Mouse (Mus musculus) hindbrain, embryonic 16.5 days (tissue): Measurements from ENCODE around the gene Itga10. TPM values are rescaled to one million over a fixed set of nuclear protein-coding genes. Genes with fewer than 3 reads are reported as not detected.

Experiments
- ATAC-seq: fragments of 200-750 bp; cut with Nextera tagmentation; 2 replicates; pipeline ENCODE4 v1.8.0; 2017; ENCODE audit warnings: moderate TSS enrichment, moderate library complexity
- H3K27ac ChIP-seq: fragments of 300-500 bp; sonication (generic); 2 replicates; pipeline ENCODE4 v1.5.1; 2014; ENCODE audit warnings: low read depth, mild to moderate bottlenecking, control low read depth, low read length, moderate library complexity
- H3K27me3 ChIP-seq: fragments of 300-500 bp; sonication (generic); replicated peaks from 2 replicates; pipeline ENCODE4 v1.6.1; 2014; ENCODE audit warnings: low read length; ENCODE audit not compliant: control insufficient read depth, insufficient read depth
- H3K36me3 ChIP-seq: fragments of 300-500 bp; sonication (generic); 2 replicates; pipeline ENCODE4 v1.6.1; 2014; ENCODE audit warnings: mild to moderate bottlenecking, low read length, moderate library complexity, mixed read lengths; ENCODE audit not compliant: control insufficient read depth, insufficient read depth
- H3K4me1 ChIP-seq: fragments of 300-500 bp; sonication (generic); 2 replicates; pipeline ENCODE4 v1.6.1; 2014; ENCODE audit warnings: low read depth, low read length; ENCODE audit not compliant: control insufficient read depth, insufficient read depth
- H3K4me2 ChIP-seq: fragments of 300-500 bp; sonication (generic); 2 replicates; pipeline ENCODE4 v1.6.1; 2014; ENCODE audit warnings: mild to moderate bottlenecking, low read length, control low read depth, moderate library complexity
- H3K4me3 ChIP-seq: fragments of 300-500 bp; sonication (generic); 2 replicates; pipeline ENCODE4 v1.5.1; 2014; ENCODE audit warnings: mild to moderate bottlenecking, low read length, control low read depth, moderate library complexity
- H3K9ac ChIP-seq: fragments of 300-500 bp; sonication (generic); 2 replicates; pipeline ENCODE4 v1.6.1; 2014; ENCODE audit warnings: low read depth, mild to moderate bottlenecking, control low read depth, low read length, moderate library complexity
- H3K9me3 ChIP-seq: fragments of 300-500 bp; sonication (generic); 2 replicates; pipeline ENCODE4 v1.6.1; 2014; ENCODE audit warnings: mild to moderate bottlenecking, low read length, moderate library complexity; ENCODE audit not compliant: control insufficient read depth
- WGBS: fragments of 180-500 bp; shearing (Covaris S2); extraction: QIAGEN DNeasy Blood & Tissue Kit; methylation state at CpG from one replicate; pipeline ENCODE4 v1.1.7; 2014; 5-methylcytosine and 5-hydroxymethylcytosine counted together
- polyA plus RNA-seq: library from polyadenylated mRNA; unstranded; fragments of >200 nt; fragmentation: Nextera tagmentation; extraction: Ambion mirVana; gene quantifications from 2 replicates; pipeline ENCODE4 v1.2.1, GENCODE M21; 2015

Itga10 gene
- polyA plus RNA-seq, 1 experiment from 2014 or later: 0.85 TPM

GRCm38 (mm10) chr3:96671519-96671918 lies 26.1 kb downstream of the Itga10 start:
- H3K4me1 ChIP-seq: peaks cover 3% of the 10 kb centered on the region; the same call in 1 of the 2 replicates
- H3K9me3 ChIP-seq: no peaks in the 10 kb centered on the region
- H3K9ac ChIP-seq: no peak overlapping the region
- H3K27me3 ChIP-seq: peaks cover 4% of the 10 kb centered on the region
- no peak overlapping the region for H3K4me3 ChIP-seq
- WGBS: 96% methylated on average over 5 of the region's 5 CpGs
- ATAC-seq: no peak
- no peak overlapping the region for H3K27ac ChIP-seq
- H3K4me2 ChIP-seq: no peak overlapping the region
- H3K36me3 ChIP-seq: no peaks in the 10 kb centered on the region

- Histone ChIP-seq H3K27me3 (peaks cover 4% of the 10 kb centered on the region), H3K4me2 (no peak overlapping the region), H3K4me1 (peaks cover 3% of the 10 kb centered on the region; the same call in 1 of the 2 replicates), H3K36me3 (no peaks in the 10 kb centered on the region), H3K27ac (no peak overlapping the region), H3K9me3 (no peaks in the 10 kb centered on the region), H3K4me3 (no peak overlapping the region), H3K9ac (no peak overlapping the region)
- WGBS: 77% methylated on average over 4 of the region's 4 CpGs
- no peak for ATAC-seq
Observed at GRCm38 (mm10) chr3:96673514-96673913, 28.1 kb downstream of the Itga10 start.

GRCm38 (mm10) chr3:96674442-96674841 lies 29.1 kb downstream of the Itga10 start:
- no peak overlapping the region for H3K4me3 ChIP-seq
- peaks cover 3% of the 10 kb centered on the region; the same call in 1 of the 2 replicates for H3K4me1 ChIP-seq
- peaks cover 4% of the 10 kb centered on the region for H3K27me3 ChIP-seq
- no peak overlapping the region for H3K4me2 ChIP-seq
- no peak for ATAC-seq
- no peak overlapping the region for H3K27ac ChIP-seq
- H3K9me3 ChIP-seq: no peaks in the 10 kb centered on the region
- no peaks in the 10 kb centered on the region for H3K36me3 ChIP-seq
- WGBS: 64% methylated on average over 8 of the region's 8 CpGs
- H3K9ac ChIP-seq: no peak overlapping the region

- Histone ChIP-seq H3K4me3 (no peak overlapping the region), H3K9me3 (no peaks in the 10 kb centered on the region), H3K4me2 (no peak overlapping the region), H3K27me3 (peaks cover 4% of the 10 kb centered on the region), H3K36me3 (no peaks in the 10 kb centered on the region), H3K27ac (no peak overlapping the region), H3K9ac (no peak overlapping the region), H3K4me1 (peaks cover 6% of the 10 kb centered on the region)
- 84% methylated on average over 3 of the region's 3 CpGs for WGBS
- ATAC-seq: no peak
Observed at GRCm38 (mm10) chr3:96675171-96675570, 29.8 kb downstream of the Itga10 start.

- WGBS: 39% methylated on average over 3 of the region's 3 CpGs
- H3K36me3 ChIP-seq: no peaks in the 10 kb centered on the region
Observed at GRCm38 (mm10) chr3:96675690-96676089, 30.3 kb downstream of the Itga10 start.

GRCm38 (mm10) chr3:96678456-96678855 lies 33.1 kb downstream of the Itga10 start:
- H3K9me3 ChIP-seq: no peaks in the 10 kb centered on the region
- no peak overlapping the region for H3K4me2 ChIP-seq
- ATAC-seq: no peak
- no peak overlapping the region for H3K9ac ChIP-seq
- H3K27ac ChIP-seq: no peak overlapping the region
- WGBS: 59% methylated on average over 7 of the region's 7 CpGs
- H3K36me3 ChIP-seq: no peaks in the 10 kb centered on the region
- no peaks in the 10 kb centered on the region for H3K27me3 ChIP-seq
- H3K4me1 ChIP-seq: peaks cover 3% of the 10 kb centered on the region; the same call in 1 of the 2 replicates
- no peak overlapping the region for H3K4me3 ChIP-seq

More at GRCm38 (mm10) chr3:96675690-96676089, 30.3 kb downstream of the Itga10 start:
- Histone ChIP-seq H3K4me1 (peaks cover 3% of the 10 kb centered on the region), H3K4me2 (no peak overlapping the region), H3K27me3 (peaks cover 4% of the 10 kb centered on the region), H3K9ac (no peak overlapping the region), H3K9me3 (no peaks in the 10 kb centered on the region), H3K27ac (no peak overlapping the region), H3K4me3 (no peak overlapping the region)
- no peak for ATAC-seq

- Histone ChIP-seq H3K27ac (no peak overlapping the region), H3K4me2 (no peak overlapping the region), H3K27me3 (no peaks in the 10 kb centered on the region), H3K4me1 (peaks cover 3% of the 10 kb centered on the region; the same call in 1 of the 2 replicates), H3K9ac (no peak overlapping the region), H3K4me3 (no peak overlapping the region), H3K9me3 (no peaks in the 10 kb centered on the region), H3K36me3 (no peaks in the 10 kb centered on the region)
- no peak for ATAC-seq
- 33% methylated on average over 5 of the region's 5 CpGs for WGBS
Observed at GRCm38 (mm10) chr3:96679159-96679674, 33.8 kb downstream of the Itga10 start.

- peak; percentile 67 for ATAC-seq
- peaks cover 2% of the 10 kb centered on the region; the same call in 1 of the 2 replicates for H3K27me3 ChIP-seq
- no peaks in the 10 kb centered on the region for H3K9me3 ChIP-seq
- peaks cover 3% of the 10 kb centered on the region; the same call in 1 of the 2 replicates for H3K4me1 ChIP-seq
- no peak overlapping the region for H3K4me3 ChIP-seq
- H3K27ac ChIP-seq: no peak overlapping the region
- 15% methylated on average over 12 of the region's 12 CpGs for WGBS
- no peak overlapping the region; the same call in 1 of the 2 replicates for H3K9ac ChIP-seq
- H3K36me3 ChIP-seq: no peaks in the 10 kb centered on the region
- no peak overlapping the region for H3K4me2 ChIP-seq
Observed at GRCm38 (mm10) chr3:96680269-96680956, 35.0 kb downstream of the Itga10 start.

GRCm38 (mm10) chr3:96683496-96683895 lies 38.1 kb downstream of the Itga10 start:
- WGBS: 89% methylated on average over 3 of the region's 3 CpGs
- H3K9me3 ChIP-seq: no peaks in the 10 kb centered on the region

More at GRCm38 (mm10) chr3:96683496-96683895, 38.1 kb downstream of the Itga10 start:
- H3K4me3 ChIP-seq: no peak overlapping the region
- H3K9ac ChIP-seq: no peak overlapping the region
- no peak overlapping the region for H3K4me2 ChIP-seq
- no peak overlapping the region for H3K27ac ChIP-seq
- H3K27me3 ChIP-seq: peaks cover 2% of the 10 kb centered on the region; the same call in 1 of the 2 replicates
- peaks cover 3% of the 10 kb centered on the region; the same call in 1 of the 2 replicates for H3K4me1 ChIP-seq
- no peak for ATAC-seq
- no peaks in the 10 kb centered on the region for H3K36me3 ChIP-seq
